Mouse (Mus musculus) liver, embryonic 14.5 days (tissue): Measurements from ENCODE around the gene Cldn7.

Source experiments
- CTCF ChIP-seq: IDR thresholded peaks from 2 replicates; pipeline ENCODE4 v1.5.1; 2016; ENCODE audit warnings: antibody characterized with exemption, low read depth, control low read depth
- EP300 ChIP-seq: IDR thresholded peaks from 2 replicates; pipeline ENCODE4 v1.6.1; 2016; ENCODE audit warnings: antibody characterized with exemption, low read depth

DNA sequence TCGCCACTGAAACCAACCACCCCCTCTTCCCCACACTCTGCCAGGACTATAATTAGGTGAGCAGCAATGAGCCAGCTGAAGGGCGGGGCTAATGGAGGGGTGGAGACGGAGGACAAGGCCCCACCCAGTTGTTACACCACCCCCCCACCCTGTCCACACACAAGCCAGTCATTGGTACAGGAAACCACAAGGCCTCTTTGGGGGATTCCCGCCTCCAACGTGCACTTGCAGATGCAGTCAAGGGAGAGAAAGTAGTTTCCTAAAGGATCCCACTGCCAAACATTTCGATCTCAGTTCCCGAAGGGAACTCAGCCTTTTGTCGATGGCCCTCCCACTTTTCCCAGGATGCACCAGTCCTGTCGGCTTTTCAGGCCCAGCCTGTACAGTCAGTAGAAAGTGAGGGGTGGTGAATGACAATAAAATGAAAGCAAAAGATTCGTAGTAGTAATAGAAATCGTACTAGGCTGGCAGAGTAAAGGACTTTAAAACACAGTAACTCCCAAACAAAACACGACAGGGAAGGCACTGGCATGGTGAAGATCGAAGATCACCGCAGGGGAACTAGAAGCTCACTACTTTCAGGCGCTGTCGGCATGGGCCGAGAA, 44.8 kb upstream of the Cldn7 start:
- no peak for TF ChIP-seq EP300
- no peak for TF ChIP-seq CTCF
